Mouse (Mus musculus) neural tube, embryonic 14.5 days (tissue): ENCODE data around the gene Tcte1. TPM values are rescaled to one million over a fixed set of nuclear protein-coding genes. Genes with fewer than 3 reads are reported as not detected.
A peak's percentile ranks its signal among the peaks of the same experiment; 100 is the strongest.

Source experiments
- ATAC-seq: fragments of 200-750 bp; cut with Nextera tagmentation; 2 replicates; pipeline ENCODE4 v1.8.0; 2017; ENCODE audit warnings: low read depth, mild to moderate bottlenecking, moderate TSS enrichment, moderate library complexity
- H3K27ac ChIP-seq: fragments of 300-500 bp; sonication (generic); 2 replicates; pipeline ENCODE4 v1.5.1; 2014; ENCODE audit warnings: low read depth, mild to moderate bottlenecking, control low read depth, low read length, moderate library complexity, mixed read lengths
- H3K27me3 ChIP-seq: fragments of 300-500 bp; sonication (generic); 2 replicates; pipeline ENCODE4 v1.6.1; 2014; ENCODE audit warnings: low read length; ENCODE audit not compliant: control insufficient read depth, insufficient read depth
- H3K36me3 ChIP-seq: fragments of 300-500 bp; sonication (generic); 2 replicates; pipeline ENCODE4 v1.6.1; 2014; ENCODE audit warnings: low read length, mixed read lengths; ENCODE audit not compliant: control insufficient read depth, insufficient read depth
- H3K4me1 ChIP-seq: fragments of 300-500 bp; sonication (generic); 2 replicates; pipeline ENCODE4 v1.6.1; 2014; ENCODE audit warnings: low read length; ENCODE audit not compliant: control insufficient read depth, insufficient read depth
- H3K4me2 ChIP-seq: fragments of 300-500 bp; sonication (generic); 2 replicates; pipeline ENCODE4 v1.6.1; 2014; ENCODE audit warnings: mild to moderate bottlenecking, low read depth, low read length, control low read depth
- H3K4me3 ChIP-seq: fragments of 300-500 bp; sonication (generic); 2 replicates; pipeline ENCODE4 v1.5.1; 2014; ENCODE audit warnings: low read depth, low read length, control low read depth, mixed read lengths
- H3K9ac ChIP-seq: fragments of 300-500 bp; sonication (generic); replicated peaks from 2 replicates; pipeline ENCODE4 v1.6.1; 2014; ENCODE audit warnings: low read depth, mild to moderate bottlenecking, control low read depth, low read length, mixed read lengths
- H3K9me3 ChIP-seq: fragments of 300-500 bp; sonication (generic); 2 replicates; pipeline ENCODE4 v1.6.1; 2016; ENCODE audit warnings: low read length; ENCODE audit not compliant: control insufficient read depth
- WGBS: fragments of 180-500 bp; shearing (Covaris S2); extraction: QIAGEN DNeasy Blood & Tissue Kit; methylation state at CpG from one replicate; pipeline ENCODE4 v1.1.7; 2014; 5-methylcytosine and 5-hydroxymethylcytosine counted together
- polyA plus RNA-seq: library from polyadenylated mRNA; unstranded; fragments of >200 nt; fragmentation: Nextera tagmentation; extraction: Ambion mirVana; gene quantifications from 2 replicates; pipeline ENCODE4 v1.2.1, GENCODE M21; 2014

Tcte1 gene
- polyA plus RNA-seq, 1 experiment from 2014 or later, result 4.2 TPM

- WGBS, result 76% methylated on average over 6 of the region's 6 CpGs
- H3K9ac ChIP-seq, result no peak overlapping the region
- H3K36me3 ChIP-seq, result peaks cover 8% of the 10 kb centered on the region; the same call in 1 of the 2 replicates
- no peak overlapping the region for H3K4me2 ChIP-seq
- no peaks in the 10 kb centered on the region for H3K9me3 ChIP-seq
- no peaks in the 10 kb centered on the region for H3K4me1 ChIP-seq
- H3K4me3 ChIP-seq, result no peak overlapping the region
- no peaks in the 10 kb centered on the region for H3K27me3 ChIP-seq
- no peak overlapping the region for H3K27ac ChIP-seq
- no peak for ATAC-seq
Measured at GRCm38 (mm10) chr17:45505941-45506465, 17.2 kb upstream of the Tcte1 start.

- H3K36me3 ChIP-seq, result peaks cover 8% of the 10 kb centered on the region; the same call in 1 of the 2 replicates
- H3K27me3 ChIP-seq, result no peaks in the 10 kb centered on the region
- ATAC-seq, result peak; percentile 95
- peak within 1 kb of the TSS; percentile 90 for H3K27ac ChIP-seq
- WGBS, result under 1% methylated on average over 42 of the region's 42 CpGs
- no peaks in the 10 kb centered on the region for H3K9me3 ChIP-seq
- H3K4me2 ChIP-seq, result peak within 1 kb of the TSS; percentile 27
- peak within 1 kb of the TSS; percentile 65 for H3K9ac ChIP-seq
- no peaks in the 10 kb centered on the region for H3K4me1 ChIP-seq
- H3K4me3 ChIP-seq, result peak within 1 kb of the TSS; percentile 71
Measured at GRCm38 (mm10) chr17:45506700-45507189, 16.5 kb upstream of the Tcte1 start, which contains the start of gene Aars2. TSS of gene Aars2 (plus strand) at chr17:45506841.

- H3K4me2 ChIP-seq, result no peak overlapping the region
- ATAC-seq, result no peak
- 96% methylated on average over 4 of the region's 4 CpGs for WGBS
Measured at GRCm38 (mm10) chr17:45510871-45511270, 12.4 kb upstream of the Tcte1 start.

GRCm38 (mm10) chr17:45511757-45512156 is 11.5 kb upstream of the Tcte1 start:
- peaks cover 8% of the 10 kb centered on the region; the same call in 1 of the 2 replicates for H3K36me3 ChIP-seq
- H3K27ac ChIP-seq, result no peak overlapping the region
- no peak overlapping the region for H3K4me2 ChIP-seq
- H3K27me3 ChIP-seq, result no peaks in the 10 kb centered on the region
- ATAC-seq, result no peak
- H3K9me3 ChIP-seq, result no peaks in the 10 kb centered on the region
- no peak overlapping the region for H3K4me3 ChIP-seq
- 93% methylated on average over 4 of the region's 4 CpGs for WGBS
- no peaks in the 10 kb centered on the region for H3K4me1 ChIP-seq
- no peak overlapping the region for H3K9ac ChIP-seq

More at GRCm38 (mm10) chr17:45510871-45511270, 12.4 kb upstream of the Tcte1 start:
- H3K9me3 ChIP-seq, result no peaks in the 10 kb centered on the region
- H3K4me1 ChIP-seq, result no peaks in the 10 kb centered on the region
- H3K36me3 ChIP-seq, result peaks cover 8% of the 10 kb centered on the region; the same call in 1 of the 2 replicates
- no peaks in the 10 kb centered on the region for H3K27me3 ChIP-seq
- H3K4me3 ChIP-seq, result no peak overlapping the region
- no peak overlapping the region for H3K27ac ChIP-seq
- no peak overlapping the region for H3K9ac ChIP-seq

- no peaks in the 10 kb centered on the region for H3K4me1 ChIP-seq
- H3K4me3 ChIP-seq, result no peak overlapping the region
- H3K9ac ChIP-seq, result no peak overlapping the region
- 63% methylated on average over 15 of the region's 15 CpGs for WGBS
- no peaks in the 10 kb centered on the region for H3K9me3 ChIP-seq
- ATAC-seq, result no peak
- no peak overlapping the region for H3K4me2 ChIP-seq
- no peaks in the 10 kb centered on the region for H3K27me3 ChIP-seq
- no peak overlapping the region for H3K27ac ChIP-seq
- 0 out of 2 replicates have a peak, but pooled peaks cover 4% of the 10 kb centered on the region for H3K36me3 ChIP-seq
Measured at GRCm38 (mm10) chr17:45515204-45515726, 8.0 kb upstream of the Tcte1 start.

- WGBS, result 87% methylated on average over 10 of the region's 10 CpGs
- Histone ChIP-seq H3K36me3 (0 out of 2 replicates have a peak, but pooled peaks cover 4% of the 10 kb centered on the region), H3K9me3 (no peaks in the 10 kb centered on the region), H3K4me3 (no peak overlapping the region), H3K27ac (no peak overlapping the region), H3K9ac (no peak overlapping the region), H3K4me2 (no peak overlapping the region), H3K27me3 (no peaks in the 10 kb centered on the region), H3K4me1 (no peaks in the 10 kb centered on the region)
- no peak for ATAC-seq
Measured at GRCm38 (mm10) chr17:45515806-45516205, 7.4 kb upstream of the Tcte1 start.

- Histone ChIP-seq H3K4me2 (no peak overlapping the region), H3K9ac (0 out of 2 replicates have a peak overlapping the region, but pooled peaks have one; percentile 11), H3K4me1 (no peaks in the 10 kb centered on the region), H3K9me3 (no peaks in the 10 kb centered on the region), H3K27me3 (no peaks in the 10 kb centered on the region), H3K4me3 (no peak overlapping the region), H3K36me3 (0 out of 2 replicates have a peak, but pooled peaks cover 4% of the 10 kb centered on the region), H3K27ac (no peak overlapping the region)
- ATAC-seq, result peak; percentile 46
- WGBS, result 51% methylated on average over 8 of the region's 8 CpGs
Measured at GRCm38 (mm10) chr17:45516488-45516887, 6.7 kb upstream of the Tcte1 start.

- H3K4me3 ChIP-seq, result no peak overlapping the region
- no peaks in the 10 kb centered on the region for H3K4me1 ChIP-seq
- H3K27ac ChIP-seq, result no peak overlapping the region
- no peak overlapping the region for H3K9ac ChIP-seq
- no peak overlapping the region for H3K4me2 ChIP-seq
- H3K9me3 ChIP-seq, result no peaks in the 10 kb centered on the region
- WGBS, result 97% methylated on average over 21 of the region's 21 CpGs
- no peak for ATAC-seq
- H3K36me3 ChIP-seq, result 0 out of 2 replicates have a peak, but pooled peaks cover 4% of the 10 kb centered on the region
- no peaks in the 10 kb centered on the region for H3K27me3 ChIP-seq
Measured at GRCm38 (mm10) chr17:45517135-45517534, 6.1 kb upstream of the Tcte1 start.

GRCm38 (mm10) chr17:45517549-45518215 is 5.6 kb upstream of the Tcte1 start:
- WGBS, result 93% methylated on average over 28 of the region's 28 CpGs
- Histone ChIP-seq H3K27ac (no peak overlapping the region), H3K36me3 (0 out of 2 replicates have a peak, but pooled peaks cover 4% of the 10 kb centered on the region), H3K4me2 (no peak overlapping the region), H3K4me3 (no peak overlapping the region), H3K4me1 (no peaks in the 10 kb centered on the region), H3K9ac (no peak overlapping the region), H3K27me3 (no peaks in the 10 kb centered on the region), H3K9me3 (no peaks in the 10 kb centered on the region)
- no peak for ATAC-seq
